Mouse (Mus musculus): ENCODE measurements at regions not wholly inside any gene's neighbourhood (a gene's known extent, or its start where the extent isn't known, plus 50 kb on each side); places are given as distances from the start of the nearest gene placed in this dataset.

DNA sequence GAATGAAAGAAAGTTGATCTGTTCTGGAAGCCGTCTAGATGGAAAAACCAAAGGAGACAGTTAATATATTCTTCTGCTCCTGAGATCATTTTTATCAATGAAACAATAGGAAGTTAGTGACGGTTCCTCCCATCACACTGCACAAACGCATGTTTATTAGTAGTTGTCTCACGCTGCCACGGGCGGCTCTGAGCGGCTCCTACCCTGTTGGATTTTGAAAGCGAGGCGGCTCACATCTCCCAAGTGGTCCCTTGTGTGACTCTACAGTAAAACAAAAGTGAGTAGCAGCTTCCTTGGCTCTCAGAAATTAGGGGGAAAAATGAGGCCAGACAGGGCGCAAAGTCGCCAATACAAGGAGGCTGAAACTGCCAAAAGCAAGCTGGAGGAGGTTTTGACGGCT lies 106.8 kb upstream of the A230072I06Rik start:
- no peak for TF ChIP-seq SRF (IDR thresholded peaks at IDR 0.05; ENCODE audit: control insufficient read depth, insufficient read length, low read depth)
- no peak for TF ChIP-seq USF1 (IDR thresholded peaks at IDR 0.05; ENCODE audit: low read depth)
- TF ChIP-seq POLR2A (IDR thresholded peaks at IDR 0.05; ENCODE audit: insufficient read length, low read depth): no peak
- no peak for TF ChIP-seq POLR2AphosphoS2 (IDR thresholded peaks at IDR 0.05; ENCODE audit: insufficient read length, low read depth)
- TF ChIP-seq TCF12 (IDR thresholded peaks at IDR 0.05; ENCODE audit: insufficient read depth, poor library complexity, severe bottlenecking): no peak
